Mouse (Mus musculus) CD4-positive helper T cell, adult 2 months (primary cell): ENCODE measurements at regions not wholly inside any gene's neighbourhood (a gene's known extent, or its start where the extent isn't known, plus 50 kb on each side); places are given as distances from the start of the nearest gene placed in this dataset.

Experiments used
- DNase-seq: peaks from one replicate; pipeline ENCODE4 v3.0.0-alpha.2; 2012; ENCODE audit warnings: low read depth, missing footprints, low spot score

- DNase-seq: no peak
Measured at GRCm38 (mm10) chr13:118849541-118849940, 179.9 kb downstream of the Fgf10 start.

- DNase-seq: no peak
Measured at GRCm38 (mm10) chr13:118850708-118851107, 181.1 kb downstream of the Fgf10 start.

GRCm38 (mm10) chr13:118886339-118886810, 216.8 kb downstream of the Fgf10 start:
- DNase-seq: no peak

- no peak for DNase-seq
Measured at GRCm38 (mm10) chr13:118895079-118895478, 225.5 kb downstream of the Fgf10 start.

GRCm38 (mm10) chr13:118901950-118902349, 232.4 kb downstream of the Fgf10 start:
- DNase-seq: no peak

- DNase-seq: no peak
Measured at GRCm38 (mm10) chr13:118910351-118910750, 240.8 kb downstream of the Fgf10 start.

- DNase-seq: no peak
Measured at GRCm38 (mm10) chr13:118940786-118941185, 271.2 kb downstream of the Fgf10 start.

- DNase-seq: no peak
Measured at GRCm38 (mm10) chr13:118966120-118966676, 296.6 kb downstream of the Fgf10 start.

GRCm38 (mm10) chr13:118967707-118968106, 298.1 kb downstream of the Fgf10 start:
- no peak for DNase-seq

GRCm38 (mm10) chr13:118975008-118975407, 305.4 kb downstream of the Fgf10 start:
- no peak for DNase-seq

GRCm38 (mm10) chr13:118975519-118975918, 305.9 kb downstream of the Fgf10 start:
- DNase-seq: no peak

- no peak for DNase-seq
Measured at GRCm38 (mm10) chr13:118979505-118979904, 309.9 kb downstream of the Fgf10 start.

- DNase-seq: no peak
Measured at GRCm38 (mm10) chr13:118981196-118981810, 311.7 kb downstream of the Fgf10 start.

- no peak for DNase-seq
Measured at GRCm38 (mm10) chr13:118985285-118985684, 315.7 kb downstream of the Fgf10 start.

GRCm38 (mm10) chr13:119025305-119025975, 355.8 kb downstream of the Fgf10 start:
- DNase-seq: no peak

GRCm38 (mm10) chr13:119039616-119040015, 370.0 kb downstream of the Fgf10 start:
- DNase-seq: no peak

- DNase-seq: no peak
Measured at GRCm38 (mm10) chr13:119045112-119045511, 375.5 kb downstream of the Fgf10 start.

- DNase-seq: no peak
Measured at GRCm38 (mm10) chr13:119068745-119069580, 359.4 kb upstream of the Paip1 start.

GRCm38 (mm10) chr13:119069581-119069936, 358.8 kb upstream of the Paip1 start:
- no peak for DNase-seq

- DNase-seq: no peak
Measured at GRCm38 (mm10) chr13:119079243-119079642, 349.2 kb upstream of the Paip1 start.

GRCm38 (mm10) chr13:119081691-119082090, 346.7 kb upstream of the Paip1 start:
- DNase-seq: no peak

- DNase-seq: no peak
Measured at GRCm38 (mm10) chr13:119117906-119118305, 310.5 kb upstream of the Paip1 start.
